Mouse (Mus musculus): ENCODE measurements around the gene Prr15l.
A peak's percentile ranks its signal among the peaks of the same experiment; 100 is the strongest.

Gene Prr15l

GRCm38 (mm10) chr11:96928088-96928487, at the start of gene Prr15l:
Gene Prr15l (plus strand): TSS chr11:96928104.
- no peak for DNase-seq (ENCODE audit: low spot score)

GRCm38 (mm10) chr11:96878715-96879114, 49.2 kb upstream of the Prr15l start:
- no peak for DNase-seq (ENCODE audit: low spot score)

- DNase-seq (ENCODE audit: low spot score): no peak
These were observed 48.5 kb upstream of the Prr15l start for GRCm38 (mm10) chr11:96879359-96879758.

GRCm38 (mm10) chr11:96880296-96880695, 47.6 kb upstream of the Prr15l start:
- DNase-seq (ENCODE audit: low spot score): no peak

- no peak for DNase-seq (ENCODE audit: low spot score)
These were observed 42.0 kb upstream of the Prr15l start for GRCm38 (mm10) chr11:96885901-96886340.

GRCm38 (mm10) chr11:96886942-96887546, 40.9 kb upstream of the Prr15l start:
- DNase-seq (ENCODE audit: low spot score): no peak

GRCm38 (mm10) chr11:96891784-96892527, 35.9 kb upstream of the Prr15l start:
- no peak for DNase-seq (ENCODE audit: low spot score)

GRCm38 (mm10) chr11:96893203-96893842, 34.6 kb upstream of the Prr15l start:
- no peak for DNase-seq (ENCODE audit: low spot score)

GRCm38 (mm10) chr11:96895886-96896285, 32.0 kb upstream of the Prr15l start:
- no peak for DNase-seq (ENCODE audit: low spot score)

- DNase-seq (ENCODE audit: low spot score): no peak
These were observed 28.2 kb upstream of the Prr15l start for GRCm38 (mm10) chr11:96899449-96900306.

GRCm38 (mm10) chr11:96901332-96901731, 26.6 kb upstream of the Prr15l start:
- no peak for DNase-seq (ENCODE audit: low spot score)

GRCm38 (mm10) chr11:96902639-96903635, 25.0 kb upstream of the Prr15l start:
- no peak for DNase-seq (ENCODE audit: low spot score)

- no peak for DNase-seq (ENCODE audit: low spot score)
These were observed 21.3 kb upstream of the Prr15l start for GRCm38 (mm10) chr11:96906431-96907161.

- DNase-seq (ENCODE audit: low spot score): no peak
These were observed 19.3 kb upstream of the Prr15l start for GRCm38 (mm10) chr11:96908594-96908993.

GRCm38 (mm10) chr11:96910003-96910402, 17.9 kb upstream of the Prr15l start:
- DNase-seq (ENCODE audit: low spot score): no peak

- DNase-seq (ENCODE audit: low spot score): no peak
These were observed 15.2 kb upstream of the Prr15l start for GRCm38 (mm10) chr11:96912682-96913081.

GRCm38 (mm10) chr11:96916044-96916884, 11.6 kb upstream of the Prr15l start, which contains the start of gene Cdk5rap3:
Gene Cdk5rap3 (minus strand): TSS chr11:96916496.
- peak; percentile 97 for DNase-seq (ENCODE audit: low spot score)

- no peak for DNase-seq (ENCODE audit: low spot score)
These were observed 11.0 kb upstream of the Prr15l start for GRCm38 (mm10) chr11:96916885-96917396.

GRCm38 (mm10) chr11:96917415-96917814, 10.5 kb upstream of the Prr15l start:
- no peak for DNase-seq (ENCODE audit: low spot score)

All from urinary bladder, postnatal 10 days (tissue).